Mouse (Mus musculus) layer of hippocampus, adult 9-10 months (tissue): ENCODE measurements around the gene Tnfrsf22.

Source experiments
- DNase-seq: peaks from one replicate; pipeline ENCODE4 v3.0.0; 2022; ENCODE audit warnings: low spot score

Tnfrsf22 gene

DNA sequence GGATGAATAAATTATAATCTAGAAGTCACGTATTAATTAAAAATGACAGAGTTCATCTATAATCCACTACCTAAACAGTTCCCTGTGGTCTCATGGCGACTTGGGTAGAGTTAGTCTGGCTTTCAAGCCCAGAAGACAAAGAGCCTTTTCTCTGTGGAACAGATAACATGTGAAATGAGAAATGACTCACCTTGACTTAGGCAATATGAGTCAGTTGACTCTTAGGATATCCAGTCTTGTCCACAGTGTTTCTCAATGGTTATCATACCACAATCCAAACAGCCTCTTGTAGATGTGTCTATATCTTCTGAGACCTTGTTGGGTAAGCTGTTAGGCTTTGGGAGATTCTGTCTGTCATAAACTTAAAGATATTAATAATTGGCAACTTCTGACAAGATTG lies 18.0 kb downstream of the Tnfrsf22 start:
- no peak for DNase-seq

DNA sequence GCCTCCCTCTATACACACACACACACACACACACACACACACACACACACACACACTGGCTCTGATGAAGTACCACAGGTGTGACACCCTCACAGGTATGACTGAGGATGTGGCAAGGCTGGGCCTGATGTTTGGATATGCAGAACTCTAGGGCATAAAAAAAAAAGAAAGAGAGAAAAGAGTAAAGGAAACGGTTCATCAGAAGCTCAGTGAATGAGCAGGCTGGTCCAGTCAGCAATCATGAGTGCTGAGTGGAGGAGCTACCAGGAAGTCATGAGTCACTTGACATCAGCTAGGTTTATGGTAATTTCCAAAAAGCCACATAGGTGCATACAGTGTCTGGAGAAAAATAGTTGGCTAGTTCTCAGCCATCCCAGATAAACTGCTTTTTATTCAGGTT lies 20.0 kb downstream of the Tnfrsf22 start:
- no peak for DNase-seq

DNA sequence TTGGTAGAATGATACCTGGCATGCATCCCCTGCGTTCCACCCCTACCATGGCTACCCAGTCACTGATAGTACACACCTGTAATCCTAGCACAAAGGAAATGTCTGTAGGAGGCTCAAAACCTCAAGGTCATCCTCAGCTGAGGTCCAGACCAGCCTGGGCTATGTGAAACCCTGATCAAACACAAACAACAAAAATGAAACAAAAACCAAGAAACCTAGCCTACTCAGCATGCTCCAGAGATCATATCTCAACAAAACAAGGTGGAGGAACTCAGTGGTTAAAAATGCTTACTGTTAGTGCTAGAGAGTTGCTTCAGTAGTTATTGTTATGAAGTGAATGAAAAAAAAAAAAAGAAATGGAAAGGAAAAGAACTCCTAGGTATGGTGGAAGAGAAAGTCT lies 20.9 kb downstream of the Tnfrsf22 start, which contains the start of gene Tnfrsf26:
Tnfrsf26 (minus strand) TSS at position 183 of the 400 bp plus-strand sequence.
- no peak for DNase-seq

DNA sequence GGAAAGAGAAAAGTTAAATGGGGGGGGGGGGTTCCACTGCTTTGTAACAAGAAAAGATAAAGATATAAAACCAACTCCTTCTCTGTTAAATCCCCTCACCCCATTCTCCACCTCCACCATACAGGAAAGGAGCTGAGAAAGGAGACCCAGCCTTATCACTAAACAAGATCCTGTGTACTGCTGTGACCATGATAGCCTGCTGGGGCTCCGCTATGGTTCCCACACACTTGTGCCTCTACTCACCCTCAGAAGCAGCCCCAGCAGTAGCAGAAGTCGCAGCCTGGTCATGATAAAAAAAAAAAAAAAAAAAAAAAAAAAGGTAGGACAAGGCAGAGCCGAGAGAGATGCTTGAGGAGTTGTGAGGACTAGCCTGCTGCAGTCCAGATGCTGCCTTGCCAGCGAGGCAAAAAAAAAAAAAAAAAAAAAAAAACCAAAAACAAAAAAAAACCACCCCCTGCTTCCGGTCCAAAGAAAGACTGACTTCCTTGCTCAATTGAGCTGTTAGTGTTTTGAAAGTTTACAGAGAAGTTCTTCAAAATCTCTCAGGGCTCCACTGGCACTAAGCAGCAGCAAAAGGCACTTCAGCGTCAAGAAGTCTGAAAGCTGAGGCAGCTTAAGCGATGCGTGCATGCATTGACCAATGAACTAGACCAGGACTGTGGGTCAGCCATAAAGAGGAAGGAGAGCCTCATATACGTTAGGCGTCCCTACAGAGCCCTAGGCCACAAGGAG lies 21.7 kb downstream of the Tnfrsf22 start:
- no peak for DNase-seq

DNA sequence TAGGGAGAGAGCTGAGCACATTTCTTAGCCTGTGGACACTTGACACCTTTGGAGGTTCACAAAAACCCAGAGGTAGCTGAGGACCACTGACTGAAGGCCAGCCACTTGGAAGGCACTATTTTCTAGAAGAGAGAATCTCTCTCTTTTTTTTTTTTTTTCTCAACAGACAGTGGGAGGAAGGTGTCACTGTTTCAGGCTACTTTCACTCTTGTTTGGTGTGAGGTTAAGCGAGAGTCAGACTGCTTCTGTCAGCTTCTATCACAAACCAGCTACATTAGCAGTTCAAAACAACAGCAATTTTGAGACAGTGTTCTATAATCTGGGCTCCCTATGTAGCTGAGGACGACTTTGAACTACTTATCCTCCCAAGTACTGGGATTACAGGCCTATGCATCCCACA lies 23.3 kb downstream of the Tnfrsf22 start:
- DNase-seq, result no peak

DNA sequence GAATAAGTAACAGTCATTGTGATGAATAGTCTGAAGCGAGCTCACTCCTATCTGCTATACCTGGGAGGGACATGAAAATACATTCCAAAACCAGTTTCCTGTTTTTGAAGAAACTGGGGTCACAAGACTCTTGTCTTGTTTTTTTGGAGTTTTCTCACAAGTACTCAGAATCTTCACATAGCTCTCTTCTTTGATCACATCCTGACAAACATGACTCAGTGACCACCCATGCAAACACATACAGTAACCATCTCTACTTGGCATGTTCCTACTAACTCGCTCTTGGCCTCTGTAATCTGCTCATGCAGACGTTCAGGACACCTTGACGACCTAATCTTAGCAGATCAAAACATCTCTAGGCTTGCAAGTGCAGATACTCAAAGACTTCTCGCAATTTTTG lies 24.3 kb downstream of the Tnfrsf22 start:
- no peak for DNase-seq

DNA sequence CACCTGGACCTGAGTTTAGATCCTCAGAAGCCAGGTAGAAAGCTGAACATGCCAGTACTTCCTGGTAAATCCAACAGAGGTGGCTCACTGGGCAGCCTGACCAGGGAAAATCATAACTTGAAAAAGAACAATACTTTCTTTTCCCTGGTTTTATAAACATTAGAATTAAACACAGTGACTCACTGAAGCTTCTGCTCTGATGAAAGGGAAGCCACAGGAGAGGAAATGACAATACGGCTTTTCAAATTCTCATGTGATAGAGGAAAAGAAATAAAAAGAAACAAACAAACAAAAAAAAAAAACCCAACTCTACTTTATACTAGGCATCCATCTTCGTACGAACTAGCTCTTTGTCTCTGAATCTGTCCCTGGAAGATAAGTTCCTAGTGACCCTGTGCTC lies 24.9 kb downstream of the Tnfrsf22 start:
- no peak for DNase-seq

DNA sequence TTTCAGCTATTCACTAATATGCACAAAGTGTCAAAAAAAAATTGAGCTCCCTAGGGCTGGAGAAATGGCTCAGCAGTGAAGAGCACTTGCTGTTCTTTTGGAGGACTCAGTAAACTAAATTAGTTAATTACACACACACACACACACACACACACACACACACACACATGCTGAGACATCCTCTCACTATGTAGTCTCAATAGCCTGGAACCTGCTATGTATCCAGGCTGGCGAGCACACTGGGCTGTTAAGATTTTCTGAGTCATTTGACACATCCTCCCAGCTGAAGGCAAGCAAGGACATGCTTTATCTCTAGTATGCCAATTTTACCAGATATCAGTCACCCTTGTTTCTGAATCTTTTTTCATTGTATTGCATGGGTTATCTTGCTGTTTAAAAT lies 28.5 kb downstream of the Tnfrsf22 start:
- DNase-seq, result no peak

DNA sequence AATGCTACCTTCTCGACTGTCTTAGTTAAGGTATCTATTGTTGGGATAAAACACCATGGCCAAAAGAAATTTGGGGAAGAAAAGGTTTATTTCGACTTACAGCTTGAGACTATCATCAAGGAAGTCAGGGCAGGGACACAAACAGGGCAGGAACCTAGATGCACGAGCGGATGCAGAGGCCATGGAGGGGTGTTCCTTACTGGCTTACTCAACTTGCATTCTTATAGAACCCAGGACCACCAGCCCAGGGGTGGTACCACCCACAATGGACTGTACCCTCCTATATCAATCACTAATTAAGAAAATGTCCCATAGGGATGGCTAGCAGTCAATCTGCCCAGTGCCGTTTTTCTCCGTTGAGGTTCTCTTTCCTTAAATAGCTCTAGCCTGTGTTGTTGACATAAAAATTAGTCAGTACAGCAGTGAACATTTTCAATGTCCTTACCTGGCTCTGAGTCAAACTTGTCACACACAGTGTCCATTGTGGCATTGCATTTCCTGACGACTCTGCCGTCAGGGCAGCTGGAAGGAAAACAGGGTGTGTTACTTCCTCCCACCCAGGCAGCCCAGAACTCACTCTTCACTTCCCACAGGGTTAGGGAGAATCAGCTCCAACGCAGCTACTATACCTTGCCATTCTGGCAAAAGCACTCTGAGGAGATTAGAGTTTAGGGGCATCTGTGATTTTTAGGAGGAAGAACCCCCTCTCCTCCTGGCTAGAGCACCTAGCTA lies 34.9 kb downstream of the Tnfrsf22 start:
- DNase-seq, result no peak

DNA sequence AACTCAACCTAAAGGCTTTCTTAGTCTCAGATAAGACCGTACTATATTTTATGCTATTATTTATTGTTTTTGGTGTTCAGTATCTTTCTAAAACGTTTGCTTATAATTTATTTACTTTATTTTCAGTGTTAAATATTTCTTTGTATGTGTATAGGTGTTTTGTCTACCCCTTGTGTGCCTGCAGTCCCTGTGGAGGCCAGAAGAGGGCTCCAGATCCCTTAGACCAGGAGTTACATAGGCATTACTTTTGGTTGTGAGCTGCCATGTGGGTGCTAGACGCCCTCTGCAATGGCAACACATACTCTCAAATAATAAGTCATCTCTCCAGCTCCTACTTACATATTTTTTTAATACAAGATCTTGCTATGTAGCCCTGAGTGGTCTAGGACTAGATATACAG lies 37.2 kb downstream of the Tnfrsf22 start:
- DNase-seq, result no peak

DNA sequence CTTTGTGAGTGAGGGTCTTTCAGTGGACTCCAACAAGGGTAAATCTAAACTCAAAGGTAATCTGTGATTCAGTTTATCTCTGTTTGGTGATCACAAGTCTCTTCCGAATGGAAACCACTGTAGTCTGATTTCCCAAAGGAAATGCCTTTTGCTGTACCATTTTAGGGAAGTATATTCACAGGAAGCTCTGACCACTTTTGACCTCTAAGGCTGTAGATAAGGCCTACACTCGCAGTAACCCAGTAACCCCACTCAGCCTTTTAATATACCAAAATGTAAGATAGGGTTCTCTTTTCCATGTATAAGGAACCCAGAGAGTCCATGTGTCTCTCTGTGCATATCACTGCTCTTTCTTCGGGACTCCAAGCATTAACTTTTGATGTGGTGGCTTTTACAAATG lies 44.1 kb downstream of the Tnfrsf22 start:
- DNase-seq, result no peak

DNA sequence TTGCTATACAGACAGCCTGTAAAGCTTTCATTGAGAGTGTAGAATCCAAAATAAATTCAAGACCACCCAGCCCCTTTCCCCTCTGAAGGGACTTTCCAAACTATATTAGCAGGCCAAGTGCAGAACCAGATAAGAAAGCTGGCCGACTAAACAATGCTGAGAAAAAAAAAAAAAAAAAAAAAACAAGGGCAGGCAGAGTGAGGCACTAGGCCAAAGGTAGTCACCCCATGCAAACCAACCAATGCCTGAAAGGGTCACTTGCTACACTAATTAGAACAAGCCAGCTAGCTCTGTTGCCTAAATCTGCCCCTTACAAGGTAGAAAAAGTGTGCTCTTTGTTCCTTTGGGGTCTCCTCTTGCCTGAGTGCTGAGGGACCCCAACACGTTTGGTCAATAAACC lies 44.6 kb downstream of the Tnfrsf22 start:
- DNase-seq, result no peak

DNA sequence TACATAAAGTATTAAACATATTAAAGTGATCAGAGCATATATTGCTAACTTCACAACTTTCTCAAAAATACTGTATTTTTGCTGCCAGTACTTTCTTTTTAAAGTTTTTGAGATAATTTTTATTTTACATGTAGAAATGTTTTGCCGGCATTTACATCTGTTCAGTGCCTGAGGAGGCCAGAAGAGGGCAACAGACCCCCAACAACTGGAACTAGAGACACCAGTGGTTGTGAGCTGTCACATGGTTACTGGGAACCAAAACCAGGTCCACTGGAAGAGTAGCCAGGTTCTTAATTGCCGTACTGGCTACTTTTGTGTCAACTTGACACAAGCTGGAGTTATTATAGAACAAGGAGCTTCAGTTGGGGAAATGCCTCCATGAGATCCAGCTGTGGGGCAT lies 47.8 kb downstream of the Tnfrsf22 start:
- no peak for DNase-seq

DNA sequence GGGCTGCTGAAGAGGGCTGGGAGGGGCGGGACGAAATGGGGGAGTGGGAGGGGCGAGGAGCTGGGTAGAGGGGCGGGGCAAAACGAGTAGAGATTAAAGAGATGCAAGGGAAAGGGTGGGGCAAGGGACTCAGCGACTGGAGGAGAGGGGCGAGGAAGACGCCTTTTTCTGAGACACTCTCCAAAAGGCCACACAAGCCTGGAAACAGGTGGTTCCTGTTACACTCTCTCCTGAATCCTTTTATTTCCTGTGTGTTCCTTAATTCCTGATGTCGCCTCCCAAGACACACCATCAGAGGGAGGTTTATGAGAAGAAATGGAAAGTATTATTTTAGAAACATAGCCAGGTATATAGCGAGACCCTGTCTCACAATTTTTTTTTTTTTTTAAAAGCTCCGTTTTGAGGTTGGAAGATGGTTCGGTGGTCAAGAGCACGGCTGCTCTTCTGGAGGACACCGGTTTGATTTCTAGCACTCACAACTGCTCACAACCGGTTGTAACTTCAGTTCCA lies 49.2 kb downstream of the Tnfrsf22 start:
- no peak for DNase-seq

DNA sequence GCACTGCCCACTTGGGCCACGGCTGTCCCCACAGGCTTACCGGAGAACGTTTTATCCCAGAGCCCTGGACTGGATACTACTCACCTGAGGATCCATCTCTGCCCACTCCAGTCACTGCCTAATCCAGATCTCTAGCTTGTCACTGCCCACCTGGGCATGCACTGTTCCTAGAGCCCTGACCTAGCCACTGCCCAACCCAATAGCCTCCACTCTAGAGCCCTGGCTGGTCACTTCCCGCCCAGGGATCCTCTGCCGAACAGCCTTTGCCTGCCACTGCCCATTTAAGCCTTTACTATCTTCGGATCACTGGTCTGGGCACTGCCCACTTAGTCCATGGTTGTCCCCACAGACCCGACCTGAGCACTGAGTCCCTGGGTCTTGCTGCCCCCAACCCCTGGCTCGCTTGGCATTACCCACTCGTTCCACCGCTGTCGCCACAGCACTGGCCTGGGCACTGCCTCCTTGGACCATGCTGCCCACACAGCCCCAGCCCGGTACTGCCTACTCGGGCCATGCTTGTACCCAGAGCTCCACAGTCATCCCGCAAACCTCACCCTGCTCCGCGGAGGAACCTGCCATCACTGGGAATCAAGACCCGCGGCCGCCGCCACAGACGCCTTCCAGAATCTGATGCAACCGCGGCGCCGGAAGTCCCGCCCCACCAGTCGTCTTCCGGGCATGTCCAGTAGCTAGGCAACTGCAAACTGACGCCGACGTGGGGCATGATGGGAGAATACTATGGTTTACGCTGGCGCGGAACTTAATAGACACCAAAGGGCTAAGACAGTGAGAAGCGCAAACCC lies 49.8 kb downstream of the Tnfrsf22 start, which contains the start of gene Cars:
Cars (minus strand) TSS at position 663 of the 803 bp plus-strand sequence.
- peak; percentile 82 for DNase-seq

DNA sequence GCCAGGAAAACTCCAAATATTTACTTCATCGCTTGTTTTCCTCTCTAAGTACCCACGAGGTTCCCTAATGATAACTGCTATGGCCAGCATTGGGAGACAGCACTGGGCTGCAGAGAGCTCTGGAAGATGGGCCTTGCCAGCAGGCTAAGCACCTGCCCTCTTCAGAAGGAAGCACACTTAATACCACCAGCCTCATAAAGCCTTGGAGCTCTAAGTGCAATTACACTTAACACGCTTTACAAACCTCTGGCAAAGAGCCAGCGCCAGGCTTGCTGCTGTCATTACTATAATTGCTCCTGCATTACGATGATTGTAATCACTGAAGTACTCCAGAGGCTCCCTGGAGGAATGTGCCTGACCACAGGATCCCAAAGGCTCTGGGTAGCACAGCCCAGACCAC lies 54.6 kb downstream of the Tnfrsf22 start:
- no peak for DNase-seq

DNA sequence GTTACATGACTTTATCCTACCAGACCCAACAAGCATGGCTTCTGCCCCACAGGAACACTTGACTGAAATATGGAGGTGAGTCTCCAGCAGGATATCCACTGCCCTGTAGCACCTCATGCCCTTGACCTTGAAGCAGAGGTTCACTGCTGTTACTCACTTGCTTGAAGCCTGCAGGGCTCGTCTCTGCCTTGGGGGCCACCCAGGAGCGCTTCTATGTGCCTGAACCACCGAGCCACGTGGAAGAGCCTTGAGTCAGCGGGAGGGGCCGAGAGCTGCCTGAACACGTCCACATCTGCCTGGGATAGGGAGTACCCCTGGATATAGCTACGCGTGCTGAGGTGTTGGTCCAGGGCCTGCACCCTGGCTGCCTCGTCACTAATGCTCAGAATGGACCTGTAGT lies 57.2 kb downstream of the Tnfrsf22 start:
- no peak for DNase-seq

DNA sequence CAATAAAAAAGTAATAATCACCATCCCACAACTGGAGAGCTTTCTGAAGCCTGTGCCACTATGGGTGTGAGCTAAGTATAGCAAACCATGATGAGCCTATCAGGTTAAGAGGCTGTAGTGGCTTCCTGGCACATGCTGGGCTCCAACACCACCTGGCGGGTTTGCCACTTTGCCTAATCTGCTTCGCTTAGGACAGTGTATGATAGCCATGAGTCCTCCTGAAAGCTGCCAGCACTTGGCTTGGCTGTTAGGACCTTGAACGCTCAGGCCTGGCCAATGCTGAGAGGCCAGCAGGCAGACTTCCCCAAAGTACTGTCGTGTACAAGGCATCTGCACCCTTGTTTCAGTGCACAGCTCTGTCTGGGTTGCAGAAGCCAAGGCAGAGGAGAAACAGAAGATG lies 61.5 kb downstream of the Tnfrsf22 start:
- DNase-seq, result no peak

DNA sequence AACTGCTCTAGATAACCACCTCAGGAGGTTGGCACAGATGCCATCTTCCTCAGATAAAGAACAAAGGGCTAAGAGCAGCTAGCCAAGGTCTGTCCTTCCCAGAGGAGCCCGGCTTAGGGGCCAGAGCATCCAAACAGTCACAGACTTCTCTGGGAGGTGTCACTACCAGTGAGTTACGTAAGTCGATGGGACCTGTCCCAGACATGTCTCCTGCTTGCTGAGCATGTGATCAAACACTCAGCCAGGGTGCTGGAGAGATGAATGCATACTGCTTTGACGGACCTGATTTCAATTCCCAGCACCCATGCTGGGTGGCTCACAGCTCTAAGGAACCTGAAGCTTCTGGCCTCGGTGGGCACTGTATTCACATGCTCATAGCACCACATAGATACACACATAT lies 61.9 kb downstream of the Tnfrsf22 start:
- DNase-seq, result no peak
